Mouse (Mus musculus): Measurements from ENCODE around the gene Snx32.

Gene Snx32

DNA sequence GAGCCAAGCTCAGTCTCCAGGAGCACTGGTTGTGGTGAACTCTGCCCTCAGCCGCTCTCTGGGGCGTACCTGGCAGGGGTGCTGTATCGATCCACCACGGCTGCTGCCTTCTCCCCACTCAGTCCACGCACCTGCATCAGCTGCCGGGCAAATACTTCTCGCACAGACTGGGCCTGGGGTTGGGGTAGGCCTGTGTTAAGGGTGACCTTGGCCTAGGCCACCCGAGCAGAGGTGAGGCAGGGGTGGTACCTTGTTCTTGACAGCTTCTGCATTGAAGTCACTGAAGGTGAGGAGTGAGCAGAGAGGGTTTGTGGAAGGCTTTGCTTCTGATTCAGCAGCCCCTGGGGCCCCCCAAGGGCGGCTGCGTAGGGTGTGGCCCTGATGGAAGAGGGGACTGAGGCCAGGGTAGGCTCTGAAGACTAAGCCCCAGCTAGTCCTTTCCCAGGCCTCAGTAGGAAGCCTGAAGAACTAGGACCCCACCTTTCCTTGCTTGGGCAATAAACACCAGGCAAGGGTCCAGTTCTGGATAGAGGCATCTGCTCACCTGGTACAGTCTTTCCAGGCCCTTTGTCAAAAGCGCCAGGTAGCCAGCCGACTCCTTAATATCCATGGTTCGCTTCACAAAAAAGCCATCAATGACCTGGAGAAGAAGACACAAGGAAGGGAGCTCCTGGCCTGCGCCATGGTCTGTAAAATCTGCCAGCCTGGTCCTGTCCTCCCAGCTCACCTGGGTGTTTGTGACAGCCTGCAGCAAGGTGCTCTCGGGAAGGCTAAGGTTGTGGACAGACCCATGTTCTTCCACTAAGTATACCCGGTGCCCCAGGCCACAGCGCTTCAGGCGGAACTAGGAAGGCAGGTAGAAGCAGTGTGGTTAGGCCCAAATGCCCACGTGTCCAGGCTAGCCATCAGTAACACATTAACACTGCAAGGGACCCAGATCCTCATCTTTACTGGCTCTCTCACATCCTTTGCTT, 26.7 kb downstream of the Snx32 start:
- DNase-seq (ENCODE audit: low read depth), result no peak

DNA sequence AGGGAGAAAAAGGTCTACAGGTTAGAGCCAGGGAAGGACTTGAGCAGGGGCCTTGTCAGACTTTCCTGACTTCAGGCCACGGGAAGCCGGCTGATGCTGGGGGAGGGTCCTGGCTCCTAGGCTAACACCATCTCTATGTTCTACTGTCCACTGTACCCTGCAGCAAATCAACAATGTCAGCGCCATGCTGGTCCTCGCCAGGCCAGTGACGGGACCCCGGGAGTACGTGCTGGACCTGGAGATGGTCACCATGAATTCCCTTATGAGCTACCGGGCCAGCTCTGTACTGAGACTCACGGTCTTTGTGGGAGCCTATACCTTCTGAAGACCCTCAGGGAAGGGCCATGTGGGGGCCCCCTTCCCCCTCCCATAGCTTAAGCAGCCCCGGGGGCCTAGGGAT, 28.9 kb downstream of the Snx32 start:
- DNase-seq (ENCODE audit: low read depth), result no peak

DNA sequence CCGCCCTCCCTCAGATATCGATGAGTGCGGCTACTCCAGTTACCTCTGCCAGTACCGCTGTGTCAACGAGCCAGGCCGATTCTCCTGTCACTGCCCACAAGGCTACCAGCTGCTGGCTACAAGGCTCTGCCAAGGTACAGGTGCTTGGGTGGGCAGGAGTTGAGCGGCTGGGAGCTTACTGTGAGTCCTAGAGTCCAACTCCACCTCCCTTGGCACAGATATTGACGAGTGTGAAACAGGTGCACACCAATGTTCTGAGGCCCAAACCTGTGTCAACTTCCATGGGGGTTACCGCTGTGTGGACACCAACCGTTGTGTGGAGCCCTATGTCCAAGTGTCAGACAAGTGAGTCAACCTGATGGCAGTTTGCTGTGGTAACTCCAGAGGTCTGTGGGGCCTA, 30.3 kb downstream of the Snx32 start:
- DNase-seq (ENCODE audit: low read depth), result no peak

DNA sequence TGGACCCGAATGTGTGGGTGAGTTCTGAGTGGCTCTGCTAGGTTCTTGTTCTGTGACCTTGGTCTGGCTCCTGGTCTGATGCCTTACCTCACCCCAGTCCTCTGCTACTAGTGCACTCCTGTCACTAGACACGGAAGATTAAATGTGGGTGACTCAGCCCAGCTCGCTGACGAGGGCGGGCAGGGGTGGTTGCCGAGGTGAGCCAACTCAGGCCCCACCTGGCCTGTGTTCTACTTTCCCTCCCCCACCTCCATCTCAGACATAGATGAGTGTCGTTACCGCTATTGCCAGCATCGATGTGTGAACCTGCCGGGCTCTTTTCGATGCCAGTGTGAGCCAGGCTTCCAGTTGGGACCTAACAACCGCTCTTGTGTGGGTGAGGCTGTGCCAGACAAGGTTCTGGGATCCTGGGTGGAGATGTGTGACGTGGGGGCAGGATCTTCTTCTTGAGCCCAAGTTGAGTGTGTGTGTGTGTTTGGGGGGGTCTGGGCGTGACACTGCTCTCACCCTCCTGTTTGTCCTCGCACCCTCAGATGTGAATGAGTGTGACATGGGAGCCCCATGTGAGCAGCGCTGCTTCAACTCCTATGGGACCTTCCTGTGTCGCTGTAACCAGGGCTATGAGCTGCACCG, 32.6 kb downstream of the Snx32 start:
- no peak for DNase-seq (ENCODE audit: low read depth)

DNA sequence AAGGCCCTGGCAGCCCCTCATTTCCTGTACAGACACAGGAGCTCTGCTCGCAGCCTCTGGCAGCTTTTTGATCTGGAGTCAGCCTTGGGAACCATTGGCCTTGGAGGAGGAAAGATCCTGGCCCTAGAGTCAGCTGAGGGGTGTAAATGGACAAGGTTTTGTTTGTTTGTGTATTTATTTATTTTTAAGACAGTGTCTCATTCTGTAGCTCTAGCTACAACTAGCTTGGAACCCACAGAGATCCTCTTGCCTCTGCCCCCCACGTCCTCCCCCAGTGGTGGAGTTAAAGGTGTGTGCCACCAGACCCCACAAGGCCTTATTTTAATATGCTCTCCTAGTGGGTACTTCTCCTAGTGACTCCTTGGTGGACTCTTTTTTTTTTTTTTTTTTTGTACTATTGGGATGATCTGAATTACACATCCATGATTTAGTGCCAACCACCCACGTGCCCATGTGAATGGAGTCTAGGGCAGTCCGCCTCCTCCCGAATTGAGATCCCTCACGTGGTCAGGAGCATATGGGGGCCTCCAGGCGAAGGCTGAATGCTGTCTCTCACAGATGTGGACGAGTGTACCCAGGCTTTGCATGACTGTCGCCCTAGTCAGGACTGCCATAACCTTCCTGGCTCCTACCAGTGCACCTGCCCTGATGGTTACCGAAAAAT, 33.2 kb downstream of the Snx32 start:
- DNase-seq (ENCODE audit: low read depth), result no peak

DNA sequence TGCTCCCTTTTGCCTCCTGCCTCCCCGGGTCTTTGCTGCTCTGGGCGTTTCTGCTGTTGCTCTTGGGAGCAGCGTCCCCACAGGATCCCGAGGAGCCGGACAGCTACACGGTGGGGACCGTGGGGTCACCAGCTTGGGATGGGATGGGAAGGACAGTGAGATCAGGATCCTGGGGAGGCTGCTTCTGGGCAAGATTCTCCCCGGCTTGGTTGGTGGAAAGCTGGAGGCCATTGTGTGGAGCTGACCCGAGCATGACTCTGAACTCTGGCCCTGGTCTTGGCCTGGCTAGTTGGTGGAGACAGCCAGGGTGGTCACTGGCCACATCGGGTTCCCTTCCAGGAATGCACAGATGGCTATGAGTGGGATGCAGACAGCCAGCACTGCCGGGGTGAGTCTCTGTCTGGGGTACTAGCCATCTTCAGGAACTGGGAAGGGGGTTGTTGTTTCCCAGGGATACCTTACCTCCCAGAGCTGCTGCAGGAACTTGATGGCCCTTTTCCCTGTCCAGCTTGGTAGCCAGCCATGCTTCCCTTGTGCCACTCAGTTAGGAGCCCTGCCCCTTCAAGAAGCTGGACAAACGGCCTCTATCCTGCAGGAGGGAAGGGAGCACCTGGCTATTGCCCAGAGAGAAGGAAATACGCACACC, 35.1 kb downstream of the Snx32 start:
- DNase-seq (ENCODE audit: low read depth), result no peak

DNA sequence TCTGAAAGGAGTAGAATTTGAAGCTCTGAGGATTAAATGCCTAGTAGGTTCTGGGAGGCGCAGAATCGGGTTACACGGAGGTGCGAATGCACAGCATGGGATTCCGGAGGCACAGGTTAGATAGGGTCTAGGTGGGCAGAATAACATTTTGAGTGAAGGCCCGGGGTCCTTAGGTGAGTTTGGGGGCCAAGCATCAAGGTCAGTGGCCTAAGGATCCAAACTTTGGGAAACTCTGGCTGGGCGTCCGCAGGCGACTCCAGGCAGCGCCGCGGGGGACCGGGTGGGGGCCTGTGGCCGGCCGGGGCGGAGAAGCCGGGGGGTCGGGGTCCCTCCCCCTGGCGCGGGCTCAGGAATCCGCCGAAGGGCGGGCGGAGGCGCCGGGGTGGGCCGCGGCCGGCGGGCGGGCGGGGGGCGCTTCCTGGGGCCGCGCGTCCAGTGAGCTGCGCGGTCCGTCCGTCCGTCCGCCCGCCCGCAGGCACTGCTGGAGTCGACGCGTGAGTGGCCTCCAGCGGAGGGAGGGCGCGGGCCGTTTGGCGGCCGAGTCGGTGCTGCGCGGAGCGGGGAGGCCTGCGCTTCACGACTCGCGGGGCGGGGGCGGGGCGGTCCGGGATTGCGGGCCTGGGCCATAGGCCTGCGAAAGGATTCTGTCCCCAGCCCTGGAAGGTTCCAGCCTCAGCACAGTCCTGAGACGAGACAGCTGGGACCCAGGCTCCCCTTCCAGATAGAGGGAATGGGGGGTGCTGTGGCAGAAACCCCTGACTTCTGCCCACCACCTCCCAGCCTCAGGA, 35.9 kb downstream of the Snx32 start:
- no peak for DNase-seq (ENCODE audit: low read depth)

DNA sequence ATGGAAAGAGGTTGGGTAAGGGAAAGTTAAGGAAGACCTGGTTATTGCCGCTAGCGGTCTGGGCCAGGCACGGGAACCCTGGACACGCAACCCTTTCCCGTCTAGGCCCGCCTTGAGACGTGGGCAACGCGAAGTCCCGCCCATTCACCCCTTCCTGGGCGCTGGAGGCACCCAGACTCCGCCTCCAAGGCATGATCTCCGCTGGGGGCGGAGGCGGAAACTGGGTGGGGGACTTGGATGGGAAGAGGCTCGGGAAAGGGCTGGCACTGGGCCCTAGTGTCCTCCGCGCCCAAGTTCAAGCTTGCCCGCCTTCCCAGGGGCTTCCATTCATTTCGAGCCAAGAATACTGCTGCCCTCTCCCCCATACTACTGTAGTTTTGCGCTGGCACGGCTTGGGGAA, 36.6 kb downstream of the Snx32 start, which contains the start of gene Efemp2:
Efemp2 (plus strand) TSS at position 235 of the 400 bp plus-strand sequence.
- peak; percentile 54 for DNase-seq (ENCODE audit: low read depth)

DNA sequence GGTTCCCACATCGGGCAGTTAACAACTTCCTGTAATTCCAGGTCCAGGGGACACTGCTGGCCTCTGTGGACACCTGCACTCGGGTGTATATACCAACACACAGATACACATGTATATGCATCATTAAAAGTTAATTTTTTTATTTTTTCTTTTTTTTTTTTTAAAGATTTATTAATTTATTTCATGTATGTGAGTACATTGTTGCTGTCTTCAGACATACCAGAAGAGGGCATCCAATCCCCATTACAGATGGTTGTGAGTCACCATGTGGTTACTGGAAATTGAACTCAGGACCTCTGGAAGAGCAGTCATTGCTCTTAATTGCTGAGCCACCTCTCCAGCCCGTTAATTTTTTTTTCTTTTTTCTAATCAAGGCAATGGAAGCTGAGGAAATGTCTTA, 37.5 kb downstream of the Snx32 start:
- no peak for DNase-seq (ENCODE audit: low read depth)

DNA sequence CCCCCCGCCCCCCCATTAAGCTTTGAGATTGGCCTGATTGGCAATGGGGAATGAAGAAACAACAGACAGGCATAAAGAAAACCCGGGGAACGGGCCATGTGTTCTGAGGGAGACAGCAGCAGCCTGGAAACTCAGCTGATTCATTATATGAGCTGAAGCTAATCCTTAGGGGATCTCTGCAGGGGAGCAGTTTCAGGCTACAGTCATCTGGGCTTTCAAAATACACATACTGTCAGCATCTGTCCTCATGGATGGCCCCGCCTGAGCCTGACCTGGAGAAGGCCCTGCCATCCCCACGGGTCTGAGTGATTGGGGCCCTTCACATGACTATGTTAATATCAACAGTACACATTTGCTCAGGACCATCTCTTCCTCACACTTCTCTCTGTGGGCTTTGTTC, 38.5 kb downstream of the Snx32 start:
- DNase-seq (ENCODE audit: low read depth), result no peak

DNA sequence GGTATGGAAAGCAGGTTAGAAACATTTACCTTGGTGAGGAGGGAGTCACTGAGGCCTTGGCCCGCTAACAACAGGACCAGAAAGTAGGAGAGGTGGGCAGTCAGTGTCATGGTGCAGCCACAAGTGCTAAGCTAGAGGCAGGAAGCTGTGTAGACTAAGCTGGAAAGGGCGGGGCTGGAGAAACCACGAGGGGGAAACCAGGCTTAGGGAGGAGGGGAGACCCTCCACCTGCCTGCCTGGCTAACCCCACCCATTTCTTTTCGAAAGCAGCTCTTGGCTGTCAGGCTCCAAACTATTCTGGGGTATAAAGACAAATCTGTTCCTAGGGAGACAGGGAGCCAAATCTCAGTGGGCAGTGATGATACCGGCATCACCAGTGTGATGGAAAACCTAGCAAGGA, 42.0 kb downstream of the Snx32 start, which contains the start of gene Ctsw:
Ctsw (minus strand) TSS at position 134 of the 400 bp plus-strand sequence.
- DNase-seq (ENCODE audit: low read depth), result no peak

DNA sequence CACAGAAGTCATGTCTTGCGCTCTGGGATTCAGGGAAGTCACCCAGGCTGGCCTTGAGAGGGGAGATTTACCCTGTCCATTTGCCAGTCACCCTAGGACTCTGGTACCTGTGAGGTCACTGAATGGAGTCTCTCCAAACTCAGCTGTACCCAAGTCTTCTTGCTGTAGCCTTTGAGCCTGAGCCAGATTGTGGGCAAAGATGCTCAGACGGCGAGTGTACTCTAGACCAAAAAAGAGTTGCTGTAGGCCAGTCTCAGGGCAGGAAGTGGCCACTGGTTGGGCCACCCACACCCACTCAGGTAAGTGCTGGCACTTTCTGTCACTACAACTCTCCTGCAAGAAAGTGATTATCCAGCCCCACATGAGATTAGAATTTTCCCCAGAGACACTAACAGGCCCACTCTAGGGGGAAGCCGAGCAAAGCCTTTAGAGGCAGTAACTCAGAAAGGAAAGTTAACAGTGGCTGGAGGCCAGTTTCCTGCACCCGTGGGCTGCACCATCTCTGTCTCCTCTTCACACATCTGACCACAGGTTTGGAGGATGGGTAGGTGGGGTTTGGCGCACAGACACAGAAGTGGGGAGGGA, 43.3 kb downstream of the Snx32 start:
- no peak for DNase-seq (ENCODE audit: low read depth)

DNA sequence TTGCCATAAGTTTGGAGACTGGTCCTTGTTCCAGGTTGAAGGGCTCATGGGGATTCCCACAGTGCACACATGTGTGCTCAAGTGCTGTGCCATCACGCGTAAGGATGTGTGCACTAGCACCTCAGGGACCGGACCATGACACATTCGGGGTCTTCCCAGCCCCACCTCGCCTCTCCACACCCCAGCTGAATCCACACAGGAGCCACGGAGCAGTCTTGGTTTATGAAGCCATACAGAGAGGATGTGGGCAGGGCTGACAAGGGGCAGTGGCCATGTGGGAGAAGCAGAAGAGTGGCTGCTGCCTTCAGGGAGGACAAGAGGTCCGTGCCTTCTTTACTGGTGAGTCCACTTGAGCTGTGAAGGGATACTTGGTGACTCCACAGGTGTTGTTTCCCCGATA, 45.3 kb downstream of the Snx32 start:
- DNase-seq (ENCODE audit: low read depth), result no peak

DNA sequence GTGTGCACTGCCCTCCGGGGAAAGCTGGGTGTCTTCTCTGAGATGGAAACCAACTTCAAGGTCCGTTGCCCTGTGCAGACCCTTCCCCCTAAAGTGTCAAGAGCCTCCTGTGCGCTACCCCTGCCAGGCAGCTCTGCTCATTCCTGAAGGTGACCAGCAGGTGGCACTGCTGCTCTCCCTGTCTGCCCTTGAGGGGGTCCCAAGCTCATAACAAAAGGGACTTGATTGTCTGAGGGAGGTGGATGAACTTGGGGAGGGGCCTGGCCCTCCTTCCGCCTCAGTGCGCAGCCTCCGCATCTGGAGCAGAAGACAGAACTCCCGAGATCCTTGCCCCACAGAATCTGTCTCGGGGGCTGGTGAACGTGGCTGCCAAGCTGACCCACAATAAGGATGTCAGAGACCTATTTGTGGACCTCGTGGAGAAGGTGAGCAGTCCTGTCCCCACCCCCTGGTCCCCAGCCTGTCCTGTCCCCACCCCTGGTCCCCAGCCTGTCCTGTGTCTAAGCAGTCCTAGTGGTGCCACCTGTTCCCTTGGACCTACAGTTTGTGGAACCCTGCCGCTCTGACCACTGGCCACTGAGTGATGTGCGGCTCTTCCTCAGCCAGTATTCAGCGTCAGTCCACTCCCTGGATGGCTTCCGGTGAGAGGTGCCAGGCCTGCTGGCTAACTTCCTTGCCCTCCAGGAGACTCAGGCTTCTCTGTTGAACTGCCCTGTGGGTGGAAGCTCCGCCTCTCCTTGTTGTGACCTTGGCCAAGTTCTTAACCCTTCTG, 46.4 kb downstream of the Snx32 start:
- DNase-seq (ENCODE audit: low read depth), result no peak

DNA sequence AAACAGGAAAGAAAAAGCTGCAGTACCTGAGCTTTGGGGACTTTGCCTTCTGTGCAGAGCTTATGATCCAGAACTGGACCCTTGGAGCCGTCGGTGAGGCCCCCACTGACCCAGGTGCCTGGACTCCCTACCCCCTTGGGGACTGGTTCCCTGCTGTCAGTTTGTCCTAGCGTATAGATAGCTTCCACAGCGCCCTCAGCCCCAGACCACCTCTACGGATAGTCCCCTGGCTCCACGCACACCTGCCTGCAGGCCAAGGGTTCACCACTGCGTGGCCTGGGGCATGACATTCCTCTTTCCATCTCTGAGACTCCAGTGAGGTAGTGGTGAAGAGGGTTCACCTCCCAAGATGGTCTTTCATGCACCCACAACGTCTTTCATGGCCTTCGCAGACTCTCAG, 47.1 kb downstream of the Snx32 start:
- DNase-seq (ENCODE audit: low read depth), result no peak

DNA sequence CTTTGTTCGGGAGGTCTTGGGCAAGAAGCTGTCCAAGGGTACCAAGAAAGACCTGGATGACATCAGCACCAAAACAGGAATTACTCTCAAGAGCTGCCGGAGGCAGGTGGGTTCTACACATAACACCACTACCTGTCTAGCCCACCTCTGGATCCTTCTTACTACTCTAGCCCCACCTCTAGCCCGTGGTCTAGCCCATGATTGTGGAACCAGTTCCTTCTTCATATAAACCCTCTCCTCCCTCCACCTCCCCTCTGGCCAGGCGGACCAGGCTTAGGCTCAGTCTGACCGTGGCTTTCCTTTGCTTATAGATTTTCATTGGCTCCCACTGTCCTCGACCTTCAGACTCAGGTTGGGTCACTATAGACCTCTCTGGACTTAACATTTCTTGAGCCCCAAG, 48.9 kb downstream of the Snx32 start:
- no peak for DNase-seq (ENCODE audit: low read depth)

DNA sequence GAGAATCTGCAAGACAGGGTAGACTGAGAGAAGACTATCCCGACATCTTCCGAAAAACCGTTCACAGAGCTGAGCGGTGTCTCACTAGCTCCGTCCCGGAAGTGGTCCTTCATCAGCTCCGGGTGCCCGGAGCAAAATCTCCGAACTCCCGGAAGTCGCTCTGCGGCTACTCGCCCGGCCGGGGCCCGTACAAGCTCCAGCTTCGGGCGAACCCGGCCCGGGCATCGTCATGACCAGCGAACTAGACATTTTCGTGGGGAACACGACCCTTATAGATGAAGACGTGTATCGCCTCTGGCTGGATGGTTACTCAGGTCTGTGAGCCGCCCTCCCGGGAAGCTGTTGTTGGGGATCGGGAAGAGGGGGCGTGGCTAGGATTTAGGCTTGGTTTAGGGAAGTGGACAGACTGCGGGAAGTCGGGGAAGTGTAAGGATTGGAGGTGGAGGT, 49.9 kb downstream of the Snx32 start, which contains the start of gene Fibp:
Fibp (plus strand) TSS at position 151 of the 447 bp plus-strand sequence.
- DNase-seq (ENCODE audit: low read depth), result peak; percentile 77

DNA sequence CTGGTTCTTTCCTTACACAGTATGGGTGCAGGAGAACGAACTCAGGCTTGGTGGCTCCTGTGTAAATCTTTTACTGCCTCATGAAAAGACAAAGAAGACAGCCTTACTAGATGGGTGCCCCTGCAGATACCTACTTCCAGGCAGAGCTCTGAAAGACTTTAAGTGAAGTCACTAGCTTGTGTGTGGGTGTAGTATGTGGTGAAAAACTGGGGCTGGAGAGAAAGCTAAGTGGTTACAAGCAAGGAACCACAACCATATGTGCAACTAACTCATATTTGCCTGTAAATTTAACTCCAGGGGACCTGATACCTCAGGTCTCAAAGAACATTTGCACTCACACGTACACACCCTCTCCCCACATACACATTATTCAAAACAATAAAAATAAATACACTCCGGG, 50.4 kb downstream of the Snx32 start:
- DNase-seq (ENCODE audit: low read depth), result no peak

DNA sequence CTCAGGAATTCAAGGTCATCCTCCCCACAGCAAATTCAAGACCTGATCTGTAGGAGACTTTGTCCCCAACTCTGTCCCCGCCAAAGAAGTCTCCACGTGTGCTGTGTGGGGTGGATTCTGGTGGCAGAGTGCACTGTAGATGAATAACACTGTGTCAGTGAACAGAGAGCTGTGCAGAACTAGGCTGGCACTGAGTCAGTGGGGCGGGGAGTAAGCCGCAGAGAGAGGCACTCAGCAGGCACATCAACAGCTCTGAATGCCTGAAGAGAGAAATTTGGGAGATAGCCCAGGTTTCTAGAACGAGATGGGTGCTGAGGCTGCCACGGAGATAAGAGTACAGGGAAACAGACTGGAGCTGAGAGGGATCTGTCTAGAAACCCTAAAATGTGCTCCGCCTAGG, 51.3 kb downstream of the Snx32 start:
- no peak for DNase-seq (ENCODE audit: low read depth)
